Mouse (Mus musculus) erythroblast, embryonic 14.5 days (primary cell): ENCODE data around the gene Tas2r138.

Source experiments
- GATA1 ChIP-seq: IDR thresholded peaks from 2 replicates; pipeline ENCODE4 v1.6.1; 2012; ENCODE audit warnings: low read length, inconsistent platforms, mixed read lengths
- TAL1 ChIP-seq: IDR thresholded peaks from 3 replicates; pipeline ENCODE4 v1.6.1; 2012; ENCODE audit warnings: low read length, inconsistent platforms, mixed read lengths

GRCm38 (mm10) chr6:40637755-40638154 lies 24.6 kb upstream of the Tas2r138 start:
- TF ChIP-seq TAL1 = no peak
- no peak for TF ChIP-seq GATA1
